Mouse (Mus musculus) adrenal gland, adult 2 months (tissue): ENCODE results near the gene Hoxd9. TPM values are rescaled to one million over a fixed set of nuclear protein-coding genes. Genes with fewer than 3 reads are reported as not detected.

Experiments used
- DNase-seq: peaks from one replicate; pipeline ENCODE4 v3.0.0; 2021
- polyA plus RNA-seq: library from polyadenylated mRNA; depleted of rRNA; stranded (reverse); fragments of >200 nt; gene quantifications from 2 replicates; pipeline ENCODE4 v1.2.3, GENCODE M21; 2012
- total RNA-seq, 2 experiments: library from RNA; stranded (reverse); gene quantifications; 2 replicates each; pipeline ENCODE4 v1.2.3; 2021

Gene Hoxd9
- total and polyA plus RNA-seq, 3 experiments, result 3.3 to 7.8 (median 6.5) TPM

DNA sequence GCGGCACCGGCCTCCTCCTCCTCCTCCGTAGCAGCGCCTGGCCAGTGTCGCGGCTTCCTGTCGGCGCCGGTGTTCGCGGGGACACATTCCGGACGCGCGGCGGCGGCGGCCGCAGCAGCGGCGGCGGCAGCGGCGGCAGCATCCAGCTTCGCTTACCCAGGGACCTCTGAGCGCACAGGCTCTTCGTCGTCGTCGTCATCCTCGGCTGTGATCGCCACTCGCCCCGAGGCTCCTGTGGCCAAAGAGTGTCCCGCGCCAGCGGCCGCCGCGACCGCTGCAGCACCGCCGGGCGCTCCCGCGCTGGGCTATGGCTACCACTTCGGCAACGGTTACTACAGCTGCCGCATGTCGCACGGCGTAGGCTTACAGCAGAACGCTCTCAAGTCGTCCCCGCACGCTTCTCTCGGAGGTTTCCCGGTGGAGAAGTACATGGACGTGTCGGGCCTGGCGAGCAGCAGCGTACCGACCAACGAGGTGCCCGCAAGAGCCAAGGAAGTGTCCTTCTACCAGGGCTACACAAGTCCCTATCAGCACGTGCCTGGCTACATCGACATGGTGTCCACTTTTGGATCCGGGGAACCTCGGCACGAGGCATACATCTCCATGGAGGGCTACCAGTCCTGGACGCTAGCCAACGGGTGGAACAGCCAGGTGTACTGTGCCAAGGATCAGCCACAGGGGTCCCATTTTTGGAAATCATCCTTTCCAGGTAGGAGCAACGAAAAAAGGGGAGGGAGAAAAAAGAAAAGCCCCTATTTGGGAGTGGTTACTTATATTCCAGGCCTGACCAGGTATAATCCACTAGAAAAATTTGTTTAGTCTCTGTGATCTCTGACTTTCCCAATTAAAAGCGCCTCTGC, 28.9 kb upstream of the Hoxd9 start:
- DNase-seq, result no peak

- no peak for DNase-seq
Observed at GRCm38 (mm10) chr2:74669230-74669578, 28.3 kb upstream of the Hoxd9 start.

GRCm38 (mm10) chr2:74669650-74670235, 27.8 kb upstream of the Hoxd9 start:
- DNase-seq, result no peak

- DNase-seq, result no peak
Observed at GRCm38 (mm10) chr2:74670632-74671188, 26.8 kb upstream of the Hoxd9 start.

DNA sequence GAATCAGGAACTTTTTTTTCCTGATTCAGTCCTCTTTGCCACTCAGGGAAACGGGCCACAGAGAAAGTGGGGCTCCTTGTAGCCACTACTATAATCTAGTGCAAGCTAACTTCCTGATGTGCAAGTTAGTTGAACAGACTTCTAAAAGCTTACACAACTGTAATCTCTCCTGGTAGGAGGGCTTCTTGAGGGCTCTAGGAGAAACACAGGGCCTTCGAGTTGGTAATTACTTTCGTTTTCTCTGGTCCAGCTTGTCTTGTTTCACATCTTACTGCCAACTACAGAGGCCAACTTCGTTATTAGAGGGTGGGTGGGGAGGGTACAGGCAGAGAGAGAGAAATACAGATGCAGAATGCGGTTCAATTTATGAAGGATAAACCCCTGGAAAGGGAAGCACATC, 25.7 kb upstream of the Hoxd9 start:
- DNase-seq, result no peak

DNA sequence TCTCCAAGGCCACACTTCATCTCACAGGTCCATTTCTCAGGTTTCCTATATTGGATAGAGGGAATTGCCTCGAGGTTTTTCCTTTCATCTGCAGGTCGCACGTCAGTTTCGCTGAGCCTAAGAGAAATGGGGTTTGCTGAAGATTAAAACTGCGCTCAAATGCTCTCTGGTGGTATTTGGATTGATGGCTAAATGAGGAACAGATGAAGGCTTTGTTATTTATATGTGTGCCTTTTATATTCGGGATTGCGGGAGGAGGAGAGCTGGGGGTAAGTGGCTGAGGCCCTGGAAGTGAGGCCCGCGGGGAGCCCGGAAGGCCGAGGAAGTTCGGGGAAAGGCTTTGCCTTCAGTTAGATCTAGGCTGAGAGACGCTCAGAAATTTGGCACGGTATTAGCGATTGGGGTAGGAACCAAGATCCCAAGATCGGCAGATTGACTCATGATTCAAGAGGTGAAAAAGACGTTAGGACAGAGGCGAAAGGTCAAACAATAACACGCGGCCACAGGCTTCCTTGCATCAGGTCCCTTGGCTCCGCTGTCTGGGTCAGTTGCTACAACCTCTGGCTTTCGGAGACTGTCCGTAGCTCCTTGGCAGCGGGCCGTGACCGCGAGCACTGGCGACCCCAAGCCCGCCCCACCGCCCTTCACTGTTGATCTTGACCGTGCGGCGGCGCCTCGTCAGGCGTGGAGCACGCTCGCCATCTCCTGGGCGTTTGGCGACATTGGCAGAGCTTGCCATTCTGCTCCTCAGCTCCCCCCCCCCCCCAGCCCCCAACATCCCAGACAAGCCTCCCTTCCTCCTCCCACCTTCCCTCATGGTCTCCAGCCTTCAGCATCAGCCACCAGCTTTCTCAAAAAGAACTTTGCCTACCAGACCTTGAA, 24.8 kb upstream of the Hoxd9 start:
- no peak for DNase-seq

DNA sequence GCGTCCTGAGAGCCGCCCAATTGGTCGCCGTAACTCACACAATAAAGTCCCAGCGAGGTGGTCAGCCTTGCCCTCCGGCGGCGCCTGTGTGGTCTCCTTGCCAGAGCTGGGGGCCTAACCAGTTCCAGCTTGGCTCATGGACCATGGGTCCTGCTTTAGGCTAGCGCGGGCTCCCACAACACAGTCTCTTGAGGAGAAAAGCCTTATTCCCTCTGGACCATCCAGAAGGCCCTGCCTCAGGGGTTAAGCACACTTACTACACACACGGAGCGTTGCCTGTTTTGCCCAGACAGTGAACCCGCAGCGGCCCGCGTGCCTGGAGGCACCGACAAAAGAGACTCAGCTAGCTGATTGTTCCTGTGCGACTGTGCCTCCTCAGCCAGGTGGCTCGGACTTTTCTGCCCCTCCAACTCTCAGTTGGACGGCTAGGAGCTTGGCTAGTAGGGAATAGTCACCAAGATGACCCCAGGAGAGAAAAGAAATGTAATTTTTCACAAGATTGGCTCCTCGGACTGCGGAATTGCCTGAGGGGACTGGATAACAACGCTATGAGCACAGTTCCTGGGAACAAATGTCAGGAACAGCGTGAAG, 23.6 kb upstream of the Hoxd9 start:
- no peak for DNase-seq

- no peak for DNase-seq
Observed at GRCm38 (mm10) chr2:74674881-74675665, 22.5 kb upstream of the Hoxd9 start, which contains the start of gene Hoxd12. TSS of gene Hoxd12 (plus strand) at chr2:74675013.

- no peak for DNase-seq
Observed at GRCm38 (mm10) chr2:74675666-74676282, 21.8 kb upstream of the Hoxd9 start.

DNA sequence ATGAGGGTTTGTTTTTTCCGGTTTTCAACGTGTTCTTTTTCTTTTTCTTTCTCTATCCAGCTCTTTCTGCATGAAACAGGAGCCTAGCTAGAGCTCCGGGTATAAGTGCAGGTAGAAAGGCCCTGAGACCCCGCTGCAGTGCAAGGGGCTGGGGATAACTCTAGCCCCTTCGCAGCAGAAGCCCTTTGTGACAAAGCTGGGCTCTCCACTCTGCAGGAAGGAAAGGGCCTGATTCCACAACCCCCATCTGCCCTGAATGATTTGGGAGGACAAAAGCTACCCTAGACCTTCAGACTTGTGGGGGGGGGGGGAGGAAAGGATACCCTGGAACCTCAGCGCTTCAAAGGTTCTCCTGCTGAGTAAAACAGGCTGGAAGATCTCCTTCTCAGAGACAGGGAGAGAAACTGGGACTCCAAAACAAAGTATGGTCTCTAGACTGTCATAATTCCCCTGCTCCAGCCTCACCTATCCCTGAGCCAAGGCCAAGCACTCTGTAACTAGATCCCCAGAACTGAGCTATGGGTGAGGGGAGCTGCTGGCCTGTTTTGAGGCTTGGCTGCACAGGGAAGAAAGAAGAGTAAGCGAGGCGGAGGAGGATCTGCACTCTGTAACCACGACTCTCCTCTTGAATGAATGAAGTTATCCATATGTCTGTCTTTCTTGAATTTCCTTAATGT, 21.0 kb upstream of the Hoxd9 start:
- no peak for DNase-seq

- DNase-seq, result no peak
Observed at GRCm38 (mm10) chr2:74677106-74677505, 20.4 kb upstream of the Hoxd9 start.

DNA sequence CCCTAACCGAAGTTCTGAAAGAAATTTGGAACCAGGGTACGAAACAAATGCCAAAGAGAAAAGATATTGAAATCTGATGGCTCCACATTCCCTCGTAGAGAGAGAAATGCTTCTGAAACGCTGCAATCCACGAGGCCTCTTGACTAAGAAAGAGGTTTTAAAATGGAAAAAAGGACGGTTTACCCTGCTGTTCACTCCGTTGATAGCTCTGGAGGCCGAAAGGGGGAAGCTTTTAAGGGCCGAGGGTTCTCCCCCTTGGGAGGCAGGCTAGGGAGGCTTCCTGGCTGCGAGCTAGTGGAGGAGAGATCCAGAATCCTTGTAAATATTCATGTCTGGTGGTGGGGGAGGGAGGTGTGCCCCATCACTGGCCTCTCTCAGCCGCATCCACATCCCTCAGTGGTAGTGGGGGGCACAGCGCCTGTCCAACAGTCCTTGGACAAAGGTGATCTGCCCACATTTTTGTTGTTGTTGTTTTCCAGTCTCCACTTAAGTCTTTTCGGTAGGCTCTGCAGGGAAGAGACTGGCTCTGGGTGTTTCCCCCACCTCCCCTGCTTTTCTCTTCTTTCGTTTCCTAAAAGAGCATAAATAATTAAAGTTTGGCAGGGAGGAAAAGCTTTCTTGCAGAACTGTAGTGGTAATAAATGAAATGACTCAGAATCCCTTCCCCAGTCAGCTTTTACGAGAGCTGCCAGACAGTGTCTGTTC, 18.5 kb upstream of the Hoxd9 start, which contains the start of gene Hoxd11:
TSS of gene Hoxd11 (plus strand) at position 667 of the 705 bp plus-strand sequence.
- DNase-seq, result no peak

DNA sequence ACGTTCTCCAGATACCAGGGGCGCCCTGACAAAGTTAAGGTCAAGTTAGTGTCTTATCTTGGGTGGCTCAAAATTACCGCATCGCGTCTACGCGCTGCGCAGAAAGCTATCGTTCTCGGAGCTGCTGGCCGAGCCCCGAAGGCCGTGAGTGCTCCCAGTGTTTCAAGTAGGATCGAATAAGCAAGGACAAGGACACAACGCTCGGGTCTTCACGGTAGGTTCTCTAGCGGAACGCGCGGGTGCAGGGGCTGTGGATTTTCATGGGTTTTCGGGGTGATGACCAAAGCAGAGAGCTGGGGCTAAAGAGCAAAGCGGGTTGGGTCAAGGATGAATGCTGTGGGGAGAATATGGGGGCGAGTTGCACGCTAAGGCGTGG, 17.9 kb upstream of the Hoxd9 start:
- DNase-seq, result no peak

DNA sequence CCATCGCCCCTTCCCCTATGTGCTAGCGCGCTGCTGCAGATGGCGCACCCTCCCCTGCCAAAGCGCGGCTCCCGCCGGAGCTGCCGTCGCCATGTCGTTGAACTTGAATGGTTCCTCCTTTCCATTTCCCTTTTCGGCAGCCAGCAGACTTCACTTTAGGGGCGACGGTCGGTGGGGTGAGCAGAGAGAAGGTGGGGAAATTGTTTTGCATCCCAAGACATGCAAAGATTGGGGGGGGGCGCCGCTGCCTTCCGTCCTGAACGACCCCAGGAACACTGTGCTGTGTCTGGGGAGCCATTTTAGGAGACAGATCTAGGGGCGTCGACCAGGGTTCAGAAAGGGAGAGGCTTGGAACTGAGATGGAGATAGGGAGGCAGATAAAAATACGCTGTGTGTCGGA, 17.5 kb upstream of the Hoxd9 start:
- DNase-seq, result no peak

GRCm38 (mm10) chr2:74680561-74681398, 16.7 kb upstream of the Hoxd9 start:
- DNase-seq, result no peak

DNA sequence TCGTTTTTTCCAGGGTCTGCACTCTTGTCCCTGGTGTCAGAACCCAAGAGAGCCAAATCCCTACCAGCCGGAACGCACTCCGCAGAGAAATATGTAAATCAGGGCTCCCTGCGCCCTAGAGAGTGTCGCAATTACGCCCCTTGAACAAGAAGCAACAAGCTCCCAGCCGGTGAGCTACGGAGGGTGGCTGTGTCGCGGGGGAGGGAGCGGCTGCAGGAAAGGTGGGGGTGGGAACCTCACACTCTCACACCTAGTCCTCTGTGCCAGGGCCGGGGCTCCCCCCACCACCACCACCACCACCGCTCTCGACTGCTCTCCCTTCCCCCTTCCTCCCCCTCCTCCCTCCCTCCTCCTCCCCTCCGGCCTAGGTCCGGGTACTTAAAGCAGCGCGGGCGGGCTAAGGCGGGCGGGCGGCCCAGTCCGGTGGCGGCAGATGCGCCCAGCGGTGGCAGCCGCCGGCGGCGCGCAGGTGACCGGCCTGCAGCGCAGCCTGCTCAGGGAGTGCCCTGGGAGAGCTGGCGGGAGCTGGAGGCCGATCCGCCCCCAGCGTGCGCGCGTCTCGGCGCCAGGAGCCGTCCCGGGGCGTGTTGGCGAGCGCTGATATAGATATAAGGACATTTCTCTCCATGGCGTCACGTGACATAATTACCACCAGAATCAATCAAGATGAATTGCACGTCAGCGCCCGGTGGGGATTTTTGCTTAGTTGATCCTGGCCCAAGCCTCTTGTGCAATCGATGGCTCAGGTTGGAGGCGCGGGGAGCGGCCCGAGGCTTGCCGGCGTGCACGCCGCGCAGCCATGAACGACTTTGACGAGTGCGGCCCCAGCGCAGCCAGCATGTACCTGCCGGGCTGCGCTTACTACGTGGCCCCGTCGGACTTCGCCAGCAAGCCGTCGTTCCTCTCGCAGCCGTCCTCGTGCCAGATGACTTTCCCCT, 15.7 kb upstream of the Hoxd9 start:
- no peak for DNase-seq

DNA sequence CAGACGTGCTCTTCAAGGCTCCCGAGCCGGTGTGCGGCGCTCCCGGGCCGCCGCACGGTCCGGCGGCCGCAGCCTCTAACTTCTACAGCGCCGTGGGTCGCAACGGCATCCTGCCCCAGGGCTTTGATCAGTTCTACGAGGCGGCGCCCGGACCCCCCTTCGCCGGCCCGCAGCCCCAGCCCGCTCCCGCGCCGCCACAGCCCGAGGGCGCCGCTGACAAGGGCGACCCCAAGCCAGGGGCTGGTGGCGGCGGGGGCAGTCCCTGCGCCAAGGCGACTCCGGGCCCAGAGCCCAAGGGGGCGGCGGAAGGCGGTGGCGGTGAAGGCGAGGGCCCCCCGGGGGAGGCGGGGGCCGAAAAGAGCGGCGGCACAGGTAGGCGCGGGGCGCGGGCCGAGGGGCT, 14.7 kb upstream of the Hoxd9 start:
- DNase-seq, result no peak
